Mouse (Mus musculus) thymus, adult 2 months (tissue): ENCODE results near the gene Nckap5.
"Not testable (repeated sequence)": the region's sequence is repeated elsewhere in the genome, so short reads cannot be mapped to it uniquely, and the experiment has no call there.

Experiments used
- CTCF ChIP-seq: fragments of 200-500 bp; IDR thresholded peaks from 2 replicates; pipeline ENCODE4 v1.5.1; 2012; ENCODE audit warnings: mild to moderate bottlenecking, control low read depth, low read length, moderate library complexity, borderline replicate concordance; ENCODE audit not compliant: control insufficient read depth, poor library complexity, insufficient read depth; ENCODE audit errors: extremely low read depth
- POLR2A ChIP-seq: fragments of 200-500 bp; IDR thresholded peaks from 2 replicates; pipeline ENCODE4 v1.6.1; 2012; ENCODE audit warnings: mild to moderate bottlenecking, low read length, control low read depth, moderate library complexity; ENCODE audit not compliant: control insufficient read depth, poor library complexity, insufficient read depth; ENCODE audit errors: extremely low read depth

DNA sequence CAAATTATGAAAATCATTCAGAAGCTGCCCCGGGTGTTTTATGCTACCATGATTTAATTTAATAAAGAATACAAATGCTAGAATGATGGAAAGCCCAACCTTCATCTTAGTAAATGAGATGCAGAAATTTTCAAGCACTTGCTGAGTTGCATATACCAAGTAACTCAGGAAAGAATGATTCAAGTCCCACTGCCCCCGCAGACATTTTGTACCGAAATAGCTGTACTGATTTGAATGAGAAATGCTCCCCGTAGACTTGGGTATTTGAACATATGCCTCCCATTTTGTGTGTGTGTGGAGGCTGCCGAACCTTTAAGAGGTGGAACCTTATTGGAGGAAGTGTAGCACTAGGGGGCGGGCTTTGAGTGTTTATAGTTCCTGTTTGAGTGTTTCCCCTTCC lies 56.7 kb downstream of the Nckap5 start:
- TF ChIP-seq POLR2A, CTCF: not testable (repeated sequence)
